Mouse (Mus musculus) midbrain, embryonic 16.5 days (tissue): ENCODE data around the gene Podxl2. TPM values are rescaled to one million over a fixed set of nuclear protein-coding genes. Genes with fewer than 3 reads are reported as not detected.

Source experiments
- ATAC-seq: fragments of 200-750 bp; cut with Nextera tagmentation; 2 replicates; pipeline ENCODE4 v1.8.0; 2017; ENCODE audit warnings: moderate TSS enrichment
- H3K27ac ChIP-seq: fragments of 300-500 bp; sonication (generic); 2 replicates; pipeline ENCODE4 v1.5.1; 2014; ENCODE audit warnings: mild to moderate bottlenecking, low read length, mixed read lengths
- H3K27me3 ChIP-seq: fragments of 300-500 bp; sonication (generic); 2 replicates; pipeline ENCODE4 v1.6.1; 2014; ENCODE audit warnings: low read depth, low read length, mixed read lengths; ENCODE audit not compliant: control insufficient read depth, insufficient read depth
- H3K36me3 ChIP-seq: fragments of 300-500 bp; sonication (generic); 2 replicates; pipeline ENCODE4 v1.6.1; 2014; ENCODE audit warnings: mild to moderate bottlenecking, low read length, moderate library complexity, mixed read lengths; ENCODE audit not compliant: control insufficient read depth, insufficient read depth
- H3K4me1 ChIP-seq: fragments of 300-500 bp; sonication (generic); 2 replicates; pipeline ENCODE4 v1.6.1; 2014; ENCODE audit warnings: mild to moderate bottlenecking, low read length, mixed read lengths; ENCODE audit not compliant: control insufficient read depth, insufficient read depth
- H3K4me2 ChIP-seq: fragments of 300-500 bp; sonication (generic); 2 replicates; pipeline ENCODE4 v1.6.1; 2014; ENCODE audit warnings: mild to moderate bottlenecking, low read length, mixed read lengths
- H3K4me3 ChIP-seq: fragments of 300-500 bp; sonication (generic); 2 replicates; pipeline ENCODE4 v1.5.1; 2014; ENCODE audit warnings: low read depth, mild to moderate bottlenecking, low read length, moderate library complexity, mixed read lengths
- H3K9ac ChIP-seq: fragments of 300-500 bp; sonication (generic); 2 replicates; pipeline ENCODE4 v1.6.1; 2014; ENCODE audit warnings: low read depth, low read length, mixed read lengths
- H3K9me3 ChIP-seq: fragments of 300-500 bp; sonication (generic); replicated peaks from 2 replicates; pipeline ENCODE4 v1.6.1; 2014; ENCODE audit warnings: mild to moderate bottlenecking, low read length, mixed read lengths; ENCODE audit not compliant: control insufficient read depth, poor library complexity, severe bottlenecking
- WGBS: fragments of 180-500 bp; shearing (Covaris S2); extraction: QIAGEN DNeasy Blood & Tissue Kit; methylation state at CpG from one replicate; pipeline ENCODE4 v1.1.7; 2014; 5-methylcytosine and 5-hydroxymethylcytosine counted together
- polyA plus RNA-seq: library from polyadenylated mRNA; unstranded; fragments of >200 nt; fragmentation: Nextera tagmentation; extraction: Ambion mirVana; gene quantifications from 2 replicates; pipeline ENCODE4 v1.2.1, GENCODE M21; 2015

The Podxl2 gene
- polyA plus RNA-seq, 1 experiment from 2014 or later, result 671 TPM

- H3K9me3 ChIP-seq, result no peaks in the 10 kb centered on the region
- no peak overlapping the region for H3K9ac ChIP-seq
- H3K4me2 ChIP-seq, result no peak overlapping the region
- 80% methylated on average over 6 of the region's 6 CpGs for WGBS
- no peaks in the 10 kb centered on the region for H3K27me3 ChIP-seq
- H3K27ac ChIP-seq, result no peak overlapping the region
- no peak overlapping the region for H3K4me3 ChIP-seq
- peaks cover 38% of the 10 kb centered on the region for H3K36me3 ChIP-seq
- ATAC-seq, result no peak
- H3K4me1 ChIP-seq, result no peaks in the 10 kb centered on the region
These were observed 17.0 kb downstream of the Podxl2 start for GRCm38 (mm10) chr6:88857830-88858229.

GRCm38 (mm10) chr6:88857249-88857648 is 17.6 kb downstream of the Podxl2 start:
- Histone ChIP-seq H3K36me3 (peaks cover 39% of the 10 kb centered on the region), H3K4me1 (no peaks in the 10 kb centered on the region), H3K9ac (no peak overlapping the region), H3K4me3 (no peak overlapping the region), H3K27ac (no peak overlapping the region), H3K27me3 (no peaks in the 10 kb centered on the region), H3K9me3 (no peaks in the 10 kb centered on the region), H3K4me2 (no peak overlapping the region)
- ATAC-seq, result no peak
- 41% methylated on average over 9 of the region's 9 CpGs for WGBS

GRCm38 (mm10) chr6:88855636-88856035 is 19.2 kb downstream of the Podxl2 start:
- Histone ChIP-seq H3K4me2 (no peak overlapping the region), H3K9ac (no peak overlapping the region), H3K27ac (no peak overlapping the region), H3K36me3 (peaks cover 29% of the 10 kb centered on the region), H3K4me1 (no peaks in the 10 kb centered on the region), H3K4me3 (no peak overlapping the region), H3K27me3 (no peaks in the 10 kb centered on the region), H3K9me3 (no peaks in the 10 kb centered on the region)
- 0 out of 2 replicates have a peak, but pooled peaks have one; percentile 9 for ATAC-seq
- WGBS, result 22% methylated on average over 5 of the region's 5 CpGs

- H3K4me1 ChIP-seq, result no peaks in the 10 kb centered on the region
- H3K9me3 ChIP-seq, result no peaks in the 10 kb centered on the region
- H3K36me3 ChIP-seq, result peaks cover 23% of the 10 kb centered on the region
- H3K4me2 ChIP-seq, result no peak overlapping the region
- no peaks in the 10 kb centered on the region for H3K27me3 ChIP-seq
- H3K9ac ChIP-seq, result no peak overlapping the region
- H3K27ac ChIP-seq, result no peak overlapping the region
- ATAC-seq, result no peak
- H3K4me3 ChIP-seq, result no peak overlapping the region
- 81% methylated on average over 5 of the region's 5 CpGs for WGBS
These were observed 20.3 kb downstream of the Podxl2 start for GRCm38 (mm10) chr6:88854509-88854908.

GRCm38 (mm10) chr6:88850034-88850433 is 24.8 kb downstream of the Podxl2 start:
- ATAC-seq, result no peak
- H3K27me3 ChIP-seq, result no peaks in the 10 kb centered on the region
- H3K27ac ChIP-seq, result no peak overlapping the region
- no peaks in the 10 kb centered on the region for H3K9me3 ChIP-seq
- no peak overlapping the region for H3K4me2 ChIP-seq
- H3K4me1 ChIP-seq, result no peaks in the 10 kb centered on the region
- peaks cover 35% of the 10 kb centered on the region for H3K36me3 ChIP-seq
- no peak overlapping the region for H3K4me3 ChIP-seq
- 89% methylated on average over 7 of the region's 7 CpGs for WGBS
- H3K9ac ChIP-seq, result no peak overlapping the region

- H3K9me3 ChIP-seq, result no peaks in the 10 kb centered on the region
- H3K27me3 ChIP-seq, result no peaks in the 10 kb centered on the region
- ATAC-seq, result no peak
- 43% methylated on average over 4 of the region's 4 CpGs for WGBS
- H3K4me3 ChIP-seq, result no peak overlapping the region
- H3K36me3 ChIP-seq, result peaks cover 29% of the 10 kb centered on the region
- H3K27ac ChIP-seq, result no peak overlapping the region
- H3K4me1 ChIP-seq, result no peaks in the 10 kb centered on the region
- H3K9ac ChIP-seq, result no peak overlapping the region
- no peak overlapping the region for H3K4me2 ChIP-seq
These were observed 25.6 kb downstream of the Podxl2 start for GRCm38 (mm10) chr6:88849270-88849669.

GRCm38 (mm10) chr6:88847571-88847970 is 27.3 kb downstream of the Podxl2 start:
- no peak overlapping the region for H3K27ac ChIP-seq
- H3K9me3 ChIP-seq, result no peaks in the 10 kb centered on the region
- 69% methylated on average over 2 of the region's 2 CpGs for WGBS
- H3K36me3 ChIP-seq, result peaks cover 26% of the 10 kb centered on the region
- H3K9ac ChIP-seq, result no peak overlapping the region
- H3K4me2 ChIP-seq, result no peak overlapping the region
- H3K4me3 ChIP-seq, result no peak overlapping the region
- no peak for ATAC-seq
- H3K4me1 ChIP-seq, result no peaks in the 10 kb centered on the region; the same call in 1 of the 2 replicates
- no peaks in the 10 kb centered on the region for H3K27me3 ChIP-seq

- Histone ChIP-seq H3K4me3 (no peak overlapping the region), H3K4me1 (peaks cover 12% of the 10 kb centered on the region), H3K9me3 (no peaks in the 10 kb centered on the region), H3K36me3 (peaks cover 20% of the 10 kb centered on the region; the same call in 1 of the 2 replicates), H3K4me2 (no peak overlapping the region), H3K27ac (no peak overlapping the region), H3K9ac (no peak overlapping the region), H3K27me3 (no peaks in the 10 kb centered on the region)
- no peak for ATAC-seq
- WGBS, result 85% methylated on average over 7 of the region's 7 CpGs
These were observed 29.8 kb downstream of the Podxl2 start for GRCm38 (mm10) chr6:88844901-88845565.

GRCm38 (mm10) chr6:88843781-88844725 is 30.8 kb downstream of the Podxl2 start:
- ATAC-seq, result no peak
- Histone ChIP-seq H3K27ac (no peak overlapping the region), H3K9ac (no peak overlapping the region), H3K4me3 (no peak overlapping the region), H3K4me1 (peaks cover 13% of the 10 kb centered on the region), H3K27me3 (no peaks in the 10 kb centered on the region), H3K4me2 (no peak overlapping the region), H3K36me3 (peaks cover 16% of the 10 kb centered on the region; the same call in 1 of the 2 replicates), H3K9me3 (no peaks in the 10 kb centered on the region)
- 76% methylated on average over 9 of the region's 9 CpGs for WGBS
